Mouse (Mus musculus) embryo, embryonic 9.5 days (tissue): ENCODE measurements at regions not wholly inside any gene's neighbourhood (a gene's known extent, or its start where the extent isn't known, plus 50 kb on each side); places are given as distances from the start of the nearest gene placed in this dataset.

Experiments used
- DNase-seq: peaks from one replicate; pipeline ENCODE4 v3.0.0-alpha.2; 2017; ENCODE audit errors: extremely low spot score

- no peak for DNase-seq
Measured at GRCm38 (mm10) chr4:153542631-153543031, 60.0 kb upstream of the Ajap1 start.

GRCm38 (mm10) chr4:153543900-153544648, 61.5 kb upstream of the Ajap1 start:
- no peak for DNase-seq

DNA sequence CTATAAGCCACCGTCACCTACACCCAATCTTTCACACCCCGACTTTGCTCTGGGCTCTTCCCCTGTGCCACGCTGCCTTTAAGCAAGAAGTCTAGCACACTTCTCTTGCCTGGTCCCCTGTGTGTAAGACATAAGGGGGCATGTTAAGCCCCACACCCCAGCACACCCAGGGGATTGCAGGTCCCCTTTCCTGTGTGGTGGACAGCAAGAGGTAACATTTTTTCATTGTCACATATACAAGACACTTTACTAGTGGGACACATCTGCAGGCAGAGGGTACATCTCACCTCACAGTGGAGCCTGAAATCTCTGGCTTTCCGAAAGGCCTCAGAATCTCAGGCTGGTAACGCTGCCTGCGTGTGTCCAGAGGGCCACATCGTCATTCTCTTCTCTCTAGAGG, 64.1 kb upstream of the Ajap1 start:
- DNase-seq, result no peak

GRCm38 (mm10) chr4:153547111-153547510, 64.5 kb upstream of the Ajap1 start:
- DNase-seq, result no peak

- no peak for DNase-seq
Measured at GRCm38 (mm10) chr4:153547871-153548270, 65.3 kb upstream of the Ajap1 start.

- DNase-seq, result no peak
Measured at GRCm38 (mm10) chr4:153551291-153551690, 68.7 kb upstream of the Ajap1 start.

DNA sequence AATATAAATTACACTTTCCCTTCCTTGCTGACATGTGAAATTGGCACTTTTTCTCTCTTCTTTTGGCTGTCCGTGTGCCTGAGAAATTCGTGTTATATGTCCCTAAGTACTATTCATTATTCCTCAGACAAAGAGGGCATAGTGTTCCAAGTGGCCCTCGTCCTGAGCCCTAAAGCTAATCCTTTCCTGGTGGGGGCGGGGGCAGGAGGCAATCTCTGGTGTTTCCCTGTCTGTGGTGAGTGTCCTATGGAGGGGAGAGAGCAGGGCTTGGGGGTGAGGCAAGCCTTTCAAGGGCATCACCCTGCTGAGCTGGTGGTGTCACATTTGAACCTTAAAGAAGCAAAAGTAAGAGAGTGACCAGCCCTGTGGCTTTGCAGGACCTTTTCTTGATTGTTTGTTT, 69.9 kb upstream of the Ajap1 start:
- no peak for DNase-seq

DNA sequence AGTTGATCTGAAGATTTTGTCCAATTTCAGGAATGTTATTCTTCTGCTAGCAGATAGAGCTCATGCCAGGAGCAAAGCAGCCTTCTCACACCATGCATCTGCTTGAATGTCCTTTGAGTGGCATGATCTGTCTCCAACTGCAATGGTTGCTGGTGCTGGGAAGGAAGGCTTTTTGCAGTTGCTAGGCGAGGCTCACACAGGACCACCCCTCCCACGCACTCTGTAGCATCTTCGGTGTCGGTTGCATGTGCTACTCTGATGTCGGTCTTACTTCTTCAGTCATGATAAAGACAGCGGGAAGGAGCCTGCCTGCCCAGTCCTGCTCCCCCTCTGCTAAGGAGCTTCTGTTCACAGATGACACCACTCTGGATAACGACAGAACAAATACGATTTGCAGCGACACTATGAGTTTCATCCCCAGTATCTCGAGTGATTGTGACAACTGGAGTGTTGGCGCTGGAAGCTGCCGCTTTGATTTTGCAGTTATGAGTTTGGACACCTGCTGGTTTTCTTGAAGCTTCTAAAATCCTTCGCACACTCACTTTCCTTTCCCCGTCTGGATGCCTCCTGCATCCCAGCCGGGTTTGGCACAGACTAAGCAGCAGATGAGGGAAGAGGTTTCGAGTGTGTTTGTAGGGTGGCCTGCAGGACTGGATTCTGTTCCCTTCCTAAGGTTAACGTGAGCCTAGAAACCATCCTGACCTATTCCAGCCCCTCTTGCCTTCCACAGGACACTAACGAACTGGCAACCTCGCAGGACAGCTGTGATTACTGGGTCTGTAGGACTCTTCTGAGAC, 75.4 kb upstream of the Ajap1 start:
- DNase-seq, result no peak

GRCm38 (mm10) chr4:153559568-153559967, 77.0 kb upstream of the Ajap1 start:
- DNase-seq, result no peak

DNA sequence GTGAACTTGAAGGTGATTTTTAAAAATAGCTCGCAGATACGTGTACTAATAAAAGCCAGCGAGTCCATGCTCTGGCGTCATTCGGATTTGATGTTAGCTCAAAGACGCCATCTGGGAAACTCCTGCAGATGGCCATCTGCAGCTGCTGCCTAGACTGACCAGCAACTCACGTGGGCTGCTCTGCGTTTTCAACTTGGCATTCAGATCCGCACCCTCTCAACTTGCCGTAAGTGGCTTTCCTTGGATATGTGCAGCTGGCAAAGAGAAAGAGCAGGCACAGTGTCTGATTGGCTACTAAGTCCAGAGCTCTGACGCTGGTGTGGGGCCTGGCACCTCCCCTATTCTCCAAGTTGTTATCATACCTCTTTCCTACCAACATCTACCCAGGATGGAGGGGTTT, 77.6 kb upstream of the Ajap1 start:
- no peak for DNase-seq

- DNase-seq, result no peak
Measured at GRCm38 (mm10) chr4:153560956-153561355, 78.3 kb upstream of the Ajap1 start.

- no peak for DNase-seq
Measured at GRCm38 (mm10) chr4:153561991-153562390, 79.4 kb upstream of the Ajap1 start.

DNA sequence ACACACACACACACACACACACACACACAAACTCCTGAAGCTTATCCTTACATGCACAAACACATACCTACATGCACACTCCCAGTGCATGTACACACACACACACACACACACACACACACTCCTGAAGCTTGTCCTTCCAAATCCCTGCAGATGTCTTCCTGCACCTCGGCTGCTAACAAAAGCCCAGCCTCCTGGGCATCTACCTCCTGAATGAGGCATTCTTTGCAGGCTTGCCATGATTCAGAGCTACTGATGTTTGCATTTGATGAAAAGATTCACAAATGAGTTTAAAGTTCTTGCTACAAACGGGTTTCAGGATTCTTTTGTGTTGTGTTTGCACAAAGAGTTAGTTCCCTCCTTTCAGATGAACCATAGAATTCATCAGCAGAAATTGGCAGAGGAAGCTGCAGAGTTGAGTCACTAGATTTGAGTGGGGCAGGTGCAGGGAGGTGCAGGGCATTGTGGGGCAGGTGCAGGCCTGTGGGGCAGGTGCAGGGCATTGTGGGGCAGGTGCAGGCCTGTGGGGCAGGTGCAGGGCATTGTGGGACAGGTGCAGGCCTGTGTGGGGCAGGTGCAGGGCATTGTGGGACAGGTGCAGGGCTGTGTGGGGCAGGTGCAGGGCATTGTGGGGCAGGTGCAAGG, 84.8 kb upstream of the Ajap1 start:
- DNase-seq, result no peak

DNA sequence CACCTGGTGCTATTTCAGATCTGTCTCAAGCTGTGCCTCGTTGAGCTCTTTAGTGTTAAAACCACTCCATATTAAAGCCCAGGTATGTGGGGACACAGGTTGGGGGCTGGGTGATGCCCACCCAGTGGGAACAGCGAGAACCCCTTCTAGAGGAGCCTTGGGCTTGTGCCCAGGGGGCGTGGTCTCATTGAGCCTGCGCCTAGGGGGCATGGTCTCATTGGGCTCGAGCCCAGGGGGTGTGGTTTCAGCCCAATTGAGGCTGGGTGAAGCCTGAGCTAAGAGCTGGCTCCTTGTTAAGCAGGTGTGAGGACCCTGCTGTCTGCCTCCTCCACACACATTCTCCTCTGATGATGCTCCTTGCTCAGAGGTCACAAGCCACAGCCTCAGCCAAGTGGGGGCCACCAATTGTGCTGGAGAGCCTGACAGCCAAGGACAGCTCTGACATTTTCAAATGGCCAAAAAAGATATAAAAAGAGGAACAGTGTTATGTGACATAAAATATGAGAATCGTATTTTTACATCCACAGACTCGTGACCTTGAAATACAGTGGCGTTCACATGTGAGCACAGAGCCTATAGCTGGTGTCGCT, 90.7 kb upstream of the Ajap1 start:
- DNase-seq, result no peak

DNA sequence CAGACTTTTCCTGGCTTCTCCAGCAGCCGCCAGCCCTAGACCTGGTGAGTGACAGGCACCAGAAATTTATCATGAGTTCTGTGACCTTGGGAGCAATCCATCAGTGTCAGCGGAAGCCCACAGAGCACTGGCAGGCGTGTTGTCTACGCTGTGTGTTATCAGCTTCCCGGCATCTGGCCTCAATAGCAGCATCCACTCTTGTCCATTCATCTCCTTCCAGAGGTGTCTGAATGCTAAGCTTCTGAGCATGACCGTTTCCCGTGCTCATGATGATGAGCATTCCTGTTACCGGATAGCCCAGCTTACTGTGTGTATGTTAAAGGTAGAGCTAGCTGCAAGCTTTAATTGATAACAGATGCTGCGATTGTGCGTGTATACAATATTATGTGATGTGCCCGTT, 110.7 kb upstream of the Ajap1 start:
- DNase-seq, result no peak

- no peak for DNase-seq
Measured at GRCm38 (mm10) chr4:153599794-153600370, 117.3 kb upstream of the Ajap1 start.

DNA sequence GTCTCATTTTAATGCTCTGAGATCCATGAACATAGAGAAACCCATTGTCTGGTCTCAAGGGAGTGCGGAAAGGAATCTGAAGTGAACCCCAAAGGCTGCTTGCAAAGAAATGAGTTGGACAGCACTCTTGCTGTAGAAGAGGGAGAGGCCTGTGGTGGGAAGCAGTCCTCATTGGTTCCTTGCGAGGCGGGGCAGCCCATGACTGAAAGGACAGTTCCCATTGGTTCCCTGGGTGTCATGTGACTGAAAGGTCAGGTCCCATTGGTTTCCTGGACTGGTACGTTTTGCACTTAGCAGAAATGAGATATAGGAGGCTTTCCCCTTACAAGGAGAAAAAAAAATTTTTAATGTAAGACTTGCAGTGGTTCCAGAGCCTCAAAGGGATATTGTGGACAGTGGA, 119.9 kb upstream of the Ajap1 start:
- no peak for DNase-seq

- DNase-seq, result no peak
Measured at GRCm38 (mm10) chr4:153603056-153603840, 120.6 kb upstream of the Ajap1 start.

DNA sequence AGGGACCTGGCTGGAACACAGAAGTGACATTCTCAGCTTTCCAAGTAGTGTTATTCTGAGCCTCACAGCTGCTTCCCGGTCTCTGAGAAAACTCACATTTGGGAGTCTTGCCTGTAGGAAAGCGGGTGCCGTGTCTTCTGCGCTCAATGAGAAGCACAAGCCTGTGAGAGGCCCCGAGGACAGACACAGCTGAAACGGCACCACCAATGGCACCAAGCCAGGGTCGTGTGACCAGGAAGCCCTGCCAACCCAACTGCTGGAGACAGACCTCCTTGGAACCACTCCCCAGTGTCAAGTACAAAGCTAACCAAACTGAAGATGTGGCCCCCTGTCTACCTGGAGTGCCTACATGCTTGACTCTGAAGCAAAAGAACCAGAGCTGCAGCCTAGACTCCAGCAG, 121.3 kb upstream of the Ajap1 start:
- no peak for DNase-seq

DNA sequence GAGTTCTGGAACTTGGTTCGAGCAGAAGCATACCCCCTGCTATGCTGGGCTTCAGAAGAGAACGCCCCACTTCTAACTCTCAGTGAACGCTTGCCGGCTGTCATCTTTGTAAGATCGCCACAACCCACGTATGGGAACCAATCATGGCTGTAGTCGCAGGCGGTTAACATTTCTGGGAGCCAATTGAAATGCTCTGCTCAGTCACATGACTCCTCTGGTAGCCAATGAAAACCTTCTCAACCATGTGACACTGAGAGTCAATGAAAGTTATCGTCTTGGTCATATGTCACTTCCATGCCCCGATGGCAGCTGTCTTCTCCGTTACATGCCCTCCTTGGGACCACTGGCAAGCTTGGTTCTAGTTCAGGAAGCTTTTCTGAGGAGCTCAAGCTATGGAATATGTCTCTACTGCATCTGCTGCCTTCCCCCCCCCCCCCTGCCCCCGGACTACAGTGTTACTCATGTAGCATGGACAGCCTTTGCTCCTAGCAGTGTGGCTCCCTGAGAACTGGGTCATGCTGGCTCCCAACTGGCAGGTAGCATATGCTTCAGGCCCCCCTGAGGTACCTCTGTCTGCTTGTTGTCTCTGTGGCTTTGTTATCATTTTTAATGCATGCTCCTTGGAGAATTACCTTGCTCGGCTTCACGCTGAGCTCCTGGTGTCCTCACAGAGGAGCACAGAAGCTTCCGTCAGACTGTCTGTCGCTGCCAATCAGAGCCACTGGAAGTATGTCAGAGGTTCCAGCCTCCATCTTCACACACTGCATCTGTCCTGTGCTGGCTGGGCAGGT, 122.3 kb upstream of the Ajap1 start:
- no peak for DNase-seq
